In genomic region chr12:71779418-71779817, GRCm38 (mm10) we compare ENCODE assay signal across 25 mouse cellular contexts. TPM values are rescaled to one million over a fixed set of nuclear protein-coding genes. Genes with fewer than 3 reads are reported as not detected.
DNase-seq lines count a peak whose midpoint lies in the region; ATAC-seq and TF ChIP-seq lines count a peak whose summit lies in the region.
"Had no signal": no experiment of that assay in that cellular context is flagged by ENCODE, and none has a peak within 500 bp of the region (broad histone marks: within the 10 kb centered on the region; RNA-seq: fewer than 3 reads in every experiment).

No protein-coding gene starts in this region.

- no peaks in the 10 kb centered on the region for H3K9me3 ChIP-seq in kidney, embryonic 14.5 days (ENCODE audit: control insufficient read depth, low read length)
- no peaks in the 10 kb centered on the region for H3K9me3 ChIP-seq in kidney, postnatal 0 days (replicated peaks; ENCODE audit: low read length)
- H3K9me3 ChIP-seq: embryonic facial prominence, embryonic 10.5 days; embryonic facial prominence, embryonic 13.5 days; forebrain, embryonic 12.5 days; forebrain, embryonic 15.5 days; heart, embryonic 13.5 days; hindbrain, embryonic 12.5 days; hindbrain, embryonic 15.5 days had no signal

- DNase-seq in kidney, postnatal 25 days = no peak
- peak; percentile 57 for DNase-seq in kidney, postnatal 0 days (ENCODE audit: low spot score)
- no peak for DNase-seq in kidney, adult 2 months
- DNase-seq in forelimb bud, embryonic 11.5 days (ENCODE audit: low read depth, low spot score) = peak; percentile 46
- DNase-seq in embryo, embryonic 10.5 days (ENCODE audit: low spot score) = no peak
- DNase-seq: adrenal gland, adult 2 months; adrenal gland, postnatal 14 days; cerebellum, adult 11 months; cerebellum, adult 2 months; cerebellum, adult 9-11 months; cerebellum, postnatal 25 days; embryo, embryonic 11 days; gastrocnemius, postnatal 10 days; gastrocnemius, postnatal 36 days; heart, postnatal 14 days had no signal

- no peaks in the 10 kb centered on the region for H3K27me3 ChIP-seq in kidney, embryonic 14.5 days (ENCODE audit: control insufficient read depth, insufficient read depth, low read length)
- H3K27me3 ChIP-seq in kidney, postnatal 0 days (ENCODE audit: insufficient read depth, low read length) = no peaks in the 10 kb centered on the region
- H3K27me3 ChIP-seq in kidney, adult 2 months (replicated peaks; ENCODE audit: control insufficient read depth, insufficient read depth, low read length) = no peaks in the 10 kb centered on the region; the same call in 1 of the 2 replicates
- H3K27me3 ChIP-seq: embryonic facial prominence, embryonic 13.5 days; forebrain, embryonic 12.5 days; forebrain, embryonic 15.5 days; heart, embryonic 13.5 days; hindbrain, embryonic 12.5 days; hindbrain, embryonic 15.5 days had no signal

- peak; percentile 58; the same call in 1 of the 2 replicates for ATAC-seq in kidney, embryonic 14.5 days (ENCODE audit: low FRiP score, low TSS enrichment)
- ATAC-seq in kidney, postnatal 0 days (replicated peaks; ENCODE audit: low FRiP score, low read depth) = no peak
- ATAC-seq: CD4-positive, CD25-positive, alpha-beta regulatory T cell, adult 4 months; forebrain, embryonic 15.5 days had no signal

- H3K9ac ChIP-seq in kidney, embryonic 14.5 days (ENCODE audit: low read depth, low read length) = no peak overlapping the region
- no peak overlapping the region for H3K9ac ChIP-seq in kidney, postnatal 0 days (ENCODE audit: low read depth, low read length)
- H3K9ac ChIP-seq: embryonic facial prominence, embryonic 13.5 days; forebrain, embryonic 12.5 days; forebrain, embryonic 15.5 days; heart, embryonic 13.5 days; hindbrain, embryonic 12.5 days; hindbrain, embryonic 15.5 days had no signal

- 15% methylated on average over 6 of the region's 6 CpGs for WGBS in kidney, embryonic 14.5 days
- 23% methylated on average over 6 of the region's 6 CpGs for WGBS in kidney, postnatal 0 days
- 36% methylated on average over 6 of the region's 6 CpGs for WGBS in kidney, adult 2 months

- H3K4me2 ChIP-seq in kidney, embryonic 14.5 days (replicated peaks; ENCODE audit: low read depth, low read length) = no peak overlapping the region
- no peak overlapping the region for H3K4me2 ChIP-seq in kidney, postnatal 0 days (ENCODE audit: low read length)
- H3K4me2 ChIP-seq: embryonic facial prominence, embryonic 13.5 days; forebrain, embryonic 12.5 days; forebrain, embryonic 15.5 days; heart, embryonic 13.5 days; hindbrain, embryonic 12.5 days; hindbrain, embryonic 15.5 days had no signal

- H3K36me3 ChIP-seq in kidney, embryonic 14.5 days (ENCODE audit: control insufficient read depth, insufficient read depth, low read length) = no peaks in the 10 kb centered on the region
- no peaks in the 10 kb centered on the region for H3K36me3 ChIP-seq in kidney, postnatal 0 days (ENCODE audit: insufficient read depth, low read length)
- H3K36me3 ChIP-seq in kidney, adult 2 months (ENCODE audit: control insufficient read depth, insufficient read depth, low read length) = no peaks in the 10 kb centered on the region
- H3K36me3 ChIP-seq: embryonic facial prominence, embryonic 10.5 days; embryonic facial prominence, embryonic 13.5 days; forebrain, embryonic 12.5 days; forebrain, embryonic 15.5 days; heart, embryonic 13.5 days; hindbrain, embryonic 12.5 days; hindbrain, embryonic 15.5 days had no signal

- peaks cover 22% of the 10 kb centered on the region for H3K4me1 ChIP-seq in kidney, embryonic 14.5 days (ENCODE audit: control insufficient read depth, insufficient read depth, low read length)
- H3K4me1 ChIP-seq in kidney, postnatal 0 days (replicated peaks; ENCODE audit: insufficient read depth, low read length) = peaks cover 8% of the 10 kb centered on the region; the same call in 1 of the 2 replicates
- no peaks in the 10 kb centered on the region for H3K4me1 ChIP-seq in kidney, adult 2 months (ENCODE audit: control insufficient read depth, insufficient read depth, low read length)
- H3K4me1 ChIP-seq: forebrain, embryonic 15.5 days had no signal

- no peak for TF ChIP-seq POLR2A in kidney, adult 2 months (IDR thresholded peaks at IDR 0.05; ENCODE audit: low read depth, low read length)

- H3K27ac ChIP-seq in kidney, embryonic 14.5 days (ENCODE audit: low read depth, low read length) = no peak overlapping the region
- no peak overlapping the region for H3K27ac ChIP-seq in kidney, postnatal 0 days
- H3K27ac ChIP-seq in kidney, adult 2 months (ENCODE audit: insufficient read depth, low read depth, low read length) = no peak overlapping the region
- H3K27ac ChIP-seq: embryonic facial prominence, embryonic 10.5 days; embryonic facial prominence, embryonic 13.5 days; forebrain, embryonic 12.5 days; forebrain, embryonic 15.5 days; heart, embryonic 13.5 days; hindbrain, embryonic 12.5 days; hindbrain, embryonic 15.5 days had no signal

- H3K4me3 ChIP-seq in kidney, embryonic 14.5 days (ENCODE audit: low read length) = no peak overlapping the region
- H3K4me3 ChIP-seq in kidney, postnatal 0 days (replicated peaks; ENCODE audit: low read depth, low read length) = no peak overlapping the region
- no peak overlapping the region for H3K4me3 ChIP-seq in kidney, adult 2 months (ENCODE audit: insufficient read depth, low read depth, low read length)
- H3K4me3 ChIP-seq: embryonic facial prominence, embryonic 10.5 days; embryonic facial prominence, embryonic 13.5 days; erythroblast, embryonic 14.5 days; forebrain, embryonic 12.5 days; forebrain, embryonic 15.5 days; heart, embryonic 13.5 days; hindbrain, embryonic 12.5 days; hindbrain, embryonic 15.5 days had no signal

- TF ChIP-seq CTCF in kidney, postnatal 0 days (IDR thresholded peaks at IDR 0.05; ENCODE audit: low read depth) = no peak
- TF ChIP-seq CTCF in kidney, adult 2 months (conservative IDR thresholded peaks at IDR 0.05; ENCODE audit: insufficient read depth, insufficient read length, low read depth, low read length) = no peak

RNA-seq across cellular contexts. Expression of gene Daam1, which starts 51.5 kb away (rescaled TPM):
- 7.4 and 13.0 TPM in 2 replicates for polyA plus RNA-seq in kidney, embryonic 14.5 days (2014; fragmentation: Nextera tagmentation; extraction: Ambion mirVana)
- polyA plus RNA-seq in kidney, postnatal 0 days (2015; fragmentation: Nextera tagmentation; extraction: Ambion mirVana) = 5.0 and 5.6 TPM in 2 replicates
- 4.7 and 5.2 TPM in 2 replicates for polyA plus RNA-seq in kidney, adult 2 months (2012; rRNA removed)

Comparison
In these comparisons a context has a peak if more than half of its experiments do, and no peak if none do; other contexts are left out.
1. DNase-seq: peak in kidney, postnatal 0 days (single experiment) and forelimb bud, embryonic 11.5 days (single experiment); none in kidney, postnatal 25 days (0 of 2), kidney, adult 2 months (single experiment) and embryo, embryonic 10.5 days (single experiment).